Mouse (Mus musculus) CH12.LX (cell line): ENCODE data around the gene Mrgprf. TPM values are rescaled to one million over a fixed set of nuclear protein-coding genes. Genes with fewer than 3 reads are reported as not detected.

Experiments
- DNase-seq: peaks from one replicate; pipeline ENCODE4 v3.0.0-alpha.2; 2013; ENCODE audit errors: extremely low read depth
- H3K27ac ChIP-seq: 2 replicates; pipeline ENCODE4 v1.5.1; 2012; ENCODE audit warnings: low read depth, mild to moderate bottlenecking, control low read depth, moderate library complexity; ENCODE audit not compliant: insufficient read depth
- H3K27me3 ChIP-seq: replicated peaks from 2 replicates; pipeline ENCODE3; 2012; ENCODE audit warnings: inconsistent platforms
- H3K36me3 ChIP-seq, 2 experiments: replicated peaks in 1 of 2; 2 replicates each; pipeline versions ENCODE3 to v1.6.1; 2012; ENCODE audit warnings: inconsistent platforms in 1 of 2, low read length in 1 of 2, mild to moderate bottlenecking in 1 of 2, mixed read lengths in 1 of 2, moderate library complexity in 1 of 2; ENCODE audit not compliant: control insufficient read depth in 1 of 2, insufficient read depth in 1 of 2
- H3K4me1 ChIP-seq, 2 experiments: 2 replicates each; pipeline ENCODE4 v1.6.1; 2012; ENCODE audit warnings: inconsistent platforms in 1 of 2, moderate library complexity in 1 of 2; ENCODE audit not compliant: insufficient read depth in 2 of 2, control insufficient read depth in 1 of 2
- H3K4me2 ChIP-seq: 2 replicates; pipeline ENCODE4 v1.6.1; 2012; ENCODE audit warnings: low read depth, mild to moderate bottlenecking, control low read depth; ENCODE audit not compliant: poor library complexity, insufficient read depth, severe bottlenecking
- H3K4me3 ChIP-seq, 3 experiments: fragments of 150-350 bp in 1 of 3; sonication (generic) in 1 of 3; replicated peaks in 1 of 3; 2 replicates each; pipeline versions ENCODE3 to v1.5.1; 2011 to 2012; ENCODE audit warnings: low read depth in 2 of 3, low read length in 2 of 3, mild to moderate bottlenecking in 2 of 3, moderate library complexity in 2 of 3, control low read depth in 1 of 3, improper control_type of control experiment in 1 of 3, inconsistent platforms in 1 of 3, mixed read lengths in 1 of 3; ENCODE audit not compliant: poor library complexity in 1 of 3
- H3K79me2 ChIP-seq: replicated peaks from 2 replicates; pipeline ENCODE4 v1.6.1; 2012; ENCODE audit warnings: mild to moderate bottlenecking, moderate library complexity; ENCODE audit not compliant: control insufficient read depth, poor library complexity, insufficient read depth, severe bottlenecking; ENCODE audit errors: extremely low read depth
- H3K9ac ChIP-seq: 2 replicates; pipeline ENCODE4 v1.6.1; 2012; ENCODE audit warnings: low read depth, mild to moderate bottlenecking, control low read depth, moderate library complexity; ENCODE audit not compliant: insufficient read depth
- H3K9me3 ChIP-seq: replicated peaks from 2 replicates; pipeline ENCODE3; 2012; ENCODE audit warnings: low read length, inconsistent platforms, mixed read lengths
- BHLHE40 ChIP-seq: IDR thresholded peaks from 2 replicates; pipeline ENCODE4 v1.6.1; 2011; ENCODE audit warnings: mild to moderate bottlenecking, low read depth, low read length, improper control_type of control experiment
- CHD1 ChIP-seq: IDR thresholded peaks from 2 replicates; pipeline ENCODE4 v1.6.1; 2012; ENCODE audit warnings: low read depth, low read length, improper control_type of control experiment, inconsistent platforms
- CTCF ChIP-seq, 2 experiments: IDR thresholded peaks in 1 of 2; conservative IDR thresholded peaks in 1 of 2; 2 replicates each; pipeline ENCODE4 v1.5.1; 2011 to 2012; ENCODE audit warnings: low read depth in 2 of 2, low read length in 2 of 2, improper control_type of control experiment in 1 of 2, inconsistent platforms in 1 of 2, mild to moderate bottlenecking in 1 of 2, moderate library complexity in 1 of 2
- ETS1 ChIP-seq: conservative IDR thresholded peaks from 2 replicates; pipeline ENCODE4 v1.6.1; 2012; ENCODE audit warnings: low read depth, mild to moderate bottlenecking, inconsistent platforms, low read length, improper control_type of control experiment, moderate library complexity
- HCFC1 ChIP-seq: IDR thresholded peaks from 2 replicates; pipeline ENCODE4 v1.6.1; 2012; ENCODE audit warnings: low read depth, mild to moderate bottlenecking, inconsistent platforms, low read length, improper control_type of control experiment
- IRF4 ChIP-seq: IDR thresholded peaks from 2 replicates; pipeline ENCODE4 v1.6.1; 2014; ENCODE audit warnings: low read depth, mild to moderate bottlenecking, inconsistent platforms, low read length, improper control_type of control experiment
- JUN ChIP-seq: IDR thresholded peaks from 2 replicates; pipeline ENCODE4 v1.6.1; 2011; ENCODE audit warnings: low read depth, mild to moderate bottlenecking, low read length, improper control_type of control experiment, moderate library complexity; ENCODE audit not compliant: insufficient read depth
- KAT2A ChIP-seq: IDR thresholded peaks from 2 replicates; pipeline ENCODE4 v1.6.1; 2012; ENCODE audit warnings: low read length, improper control_type of control experiment, inconsistent platforms; ENCODE audit not compliant: insufficient replicate concordance
- MAX ChIP-seq: IDR thresholded peaks from 2 replicates; pipeline ENCODE4 v1.6.1; 2011; ENCODE audit warnings: low read length, improper control_type of control experiment
- MAZ ChIP-seq: IDR thresholded peaks from 2 replicates; pipeline ENCODE4 v1.6.1; 2012; ENCODE audit warnings: low read depth, mild to moderate bottlenecking, inconsistent platforms, low read length, improper control_type of control experiment, moderate library complexity
- MEF2A ChIP-seq: IDR thresholded peaks from 2 replicates; pipeline ENCODE4 v1.6.1; 2014; ENCODE audit warnings: low read depth, mild to moderate bottlenecking, inconsistent platforms, low read length, improper control_type of control experiment, borderline replicate concordance
- NRF1 ChIP-seq: IDR thresholded peaks from 2 replicates; pipeline ENCODE4 v1.6.1; 2014; ENCODE audit warnings: low read depth, mild to moderate bottlenecking, inconsistent platforms, low read length, improper control_type of control experiment, moderate library complexity
- PAX5 ChIP-seq: IDR thresholded peaks from 2 replicates; pipeline ENCODE4 v1.6.1; 2012; ENCODE audit warnings: low read length, inconsistent platforms, mixed read lengths
- RAD21 ChIP-seq: IDR thresholded peaks from 2 replicates; pipeline ENCODE4 v1.6.1; 2011; ENCODE audit warnings: low read depth, mild to moderate bottlenecking, low read length, improper control_type of control experiment, moderate library complexity
- RCOR1 ChIP-seq: conservative IDR thresholded peaks from 2 replicates; pipeline ENCODE4 v1.6.1; 2012; ENCODE audit warnings: low read depth, mild to moderate bottlenecking, inconsistent platforms, low read length, improper control_type of control experiment
- SIN3A ChIP-seq: IDR thresholded peaks from 2 replicates; pipeline ENCODE4 v1.6.1; 2012; ENCODE audit warnings: low read length, improper control_type of control experiment, inconsistent platforms
- SMC3 ChIP-seq: IDR thresholded peaks from 2 replicates; pipeline ENCODE4 v1.6.1; 2011; ENCODE audit warnings: low read depth, low read length, improper control_type of control experiment
- TBP ChIP-seq: conservative IDR thresholded peaks from 2 replicates; pipeline ENCODE4 v1.6.1; 2011; ENCODE audit warnings: low read depth, low read length, improper control_type of control experiment
- ZNF384 ChIP-seq: IDR thresholded peaks from 2 replicates; pipeline ENCODE4 v1.6.1; 2012; ENCODE audit warnings: low read depth, low read length, improper control_type of control experiment, inconsistent platforms
- dilution Hi-C: fragments of 300-500 bp; cut with MboI; formaldehyde crosslinking; loops from 2 replicates; pipeline ENCODE4 v1.14.3; 2020; ENCODE audit warnings: low sequenced_read_pairs; ENCODE audit not compliant: extremely low pct_unique_long_range_greater_than_20kb, extremely low pct_ligation_motif_present
- in situ Hi-C: fragments of 300-500 bp; cut with MboI; formaldehyde crosslinking; loops from 3 replicates; pipeline ENCODE4 v1.14.3; 2019; ENCODE audit warnings: low sequenced_read_pairs, low pct_ligation_motif_present, low pct_unique_long_range_greater_than_20kb, mixed read lengths
- polyA plus RNA-seq: library from polyadenylated mRNA; unstranded; fragments of >175 nt; gene quantifications from 2 replicates; pipeline ENCODE4 v1.2.1, GENCODE M21; 2012; ENCODE audit warnings: low read depth; ENCODE audit not compliant: insufficient read length
- total RNA-seq, 2 experiments: library from RNA; depleted of rRNA; stranded (reverse); fragments of 300-350 nt in 1 of 2; fragments of >200 nt in 1 of 2; gene quantifications; 2 replicates each; pipeline ENCODE4 v1.2.3; 2012 to 2014

Gene Mrgprf
- total and polyA plus RNA-seq, 3 experiments = not detected

DNA sequence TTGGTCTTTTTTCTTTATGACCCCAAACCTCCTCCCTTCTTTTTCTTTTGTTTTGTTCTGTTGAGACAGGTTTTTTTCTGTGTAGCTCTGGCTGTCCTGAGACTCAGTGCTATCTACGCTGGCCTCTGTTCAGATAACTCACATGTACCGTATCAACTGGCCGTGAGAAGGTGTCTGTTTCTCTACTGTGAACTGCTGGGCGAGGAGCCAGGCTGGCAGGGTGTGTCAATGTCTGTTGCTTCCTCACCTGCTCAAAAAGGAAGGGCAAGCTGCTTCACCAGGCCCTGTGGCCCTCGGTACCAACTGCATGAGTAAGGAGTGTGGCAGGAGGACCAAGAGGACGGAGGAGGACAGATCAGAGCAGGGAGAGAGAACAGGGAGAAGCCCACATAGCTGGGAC lies 13.2 kb upstream of the Mrgprf start:
- Histone ChIP-seq H3K4me1 (peaks cover 4 to 15% of the 10 kb centered on the region in 2 experiments), H3K9me3 (no peaks in the 10 kb centered on the region), H3K9ac (no peak overlapping the region), H3K27me3 (peaks cover 42% of the 10 kb centered on the region), H3K36me3 (no peaks in the 10 kb centered on the region), H3K4me2 (no peak overlapping the region), H3K27ac (no peak overlapping the region), H3K79me2 (no peaks in the 10 kb centered on the region), H3K4me3 (no peak overlapping the region)
- dilution Hi-C loops = no loop called here
- no peak for DNase-seq
- in situ Hi-C loops = no loop called here
- TF ChIP-seq CTCF (conservative IDR thresholded peaks at IDR 0.05 in 1 of 2, IDR thresholded peaks at IDR 0.05 in 1 of 2; ENCODE audit: low read depth in 2 of 2, low read length in 2 of 2) (no peak), JUN (no peak), MAZ (no peak), IRF4 (no peak), PAX5 (no peak), SMC3 (no peak), CHD1 (no peak), ZNF384 (no peak), HCFC1 (no peak), RCOR1 (no peak), RAD21 (no peak), MEF2A (no peak), ETS1 (no peak), SIN3A (no peak), KAT2A (no peak), MAX (no peak)

DNA sequence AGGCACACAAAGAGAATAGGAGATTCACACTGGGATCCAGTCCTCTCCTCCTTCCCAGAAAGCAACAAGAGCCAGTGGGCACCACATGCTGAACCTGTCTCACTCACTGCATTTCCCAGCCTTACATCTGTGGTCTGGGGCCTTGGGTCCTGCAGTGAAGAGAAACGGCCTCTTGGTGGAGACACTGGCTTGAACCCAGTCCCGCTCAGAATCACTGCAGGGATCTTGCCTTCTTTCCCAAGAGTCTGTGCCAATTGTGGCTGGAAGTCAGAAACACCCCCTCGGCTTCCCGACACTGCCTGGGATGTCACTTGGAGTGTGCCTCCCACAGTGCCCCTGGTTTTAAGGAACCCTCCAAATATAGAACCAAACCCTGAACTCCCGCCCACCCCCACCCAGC lies 11.3 kb upstream of the Mrgprf start:
- H3K27me3 ChIP-seq = peaks cover 57% of the 10 kb centered on the region
- H3K27ac ChIP-seq = no peak overlapping the region
- dilution Hi-C loops (no loop called here), in situ Hi-C loops (no loop called here)
- DNase-seq = peak; percentile 20
- no peak overlapping the region for H3K4me3 ChIP-seq
- H3K36me3 ChIP-seq = no peaks in the 10 kb centered on the region
- no peak overlapping the region for H3K4me2 ChIP-seq
- H3K9ac ChIP-seq = no peak overlapping the region
- no peaks in the 10 kb centered on the region for H3K79me2 ChIP-seq
- no peaks in the 10 kb centered on the region for H3K9me3 ChIP-seq
- TF ChIP-seq RAD21 (peak; percentile 59), CTCF (conservative IDR thresholded peaks at IDR 0.05 in 1 of 2, IDR thresholded peaks at IDR 0.05 in 1 of 2; ENCODE audit: low read depth in 2 of 2, low read length in 2 of 2) (peak in 1 of 2 experiments; percentile 64; a peak in 2 of 4 replicates), BHLHE40 (no peak), SMC3 (peak; percentile 63), TBP (no peak), NRF1 (no peak)
- peaks cover 0 to 5% of the 10 kb centered on the region in 2 experiments; a peak in 2 of 4 replicates for H3K4me1 ChIP-seq
